Mouse (Mus musculus) adrenal gland, adult (tissue): ENCODE data around the gene Dock10.
A peak's percentile ranks its signal among the peaks of the same experiment; 100 is the strongest.

ENCODE experiments used
- DNase-seq, 2 experiments: peaks; one replicate each; pipeline ENCODE4 v3.0.0; 2022 to 2023; ENCODE audit warnings: low spot score in 1 of 2; ENCODE audit not compliant: inconsistent age in 2 of 2

Dock10 gene

DNA sequence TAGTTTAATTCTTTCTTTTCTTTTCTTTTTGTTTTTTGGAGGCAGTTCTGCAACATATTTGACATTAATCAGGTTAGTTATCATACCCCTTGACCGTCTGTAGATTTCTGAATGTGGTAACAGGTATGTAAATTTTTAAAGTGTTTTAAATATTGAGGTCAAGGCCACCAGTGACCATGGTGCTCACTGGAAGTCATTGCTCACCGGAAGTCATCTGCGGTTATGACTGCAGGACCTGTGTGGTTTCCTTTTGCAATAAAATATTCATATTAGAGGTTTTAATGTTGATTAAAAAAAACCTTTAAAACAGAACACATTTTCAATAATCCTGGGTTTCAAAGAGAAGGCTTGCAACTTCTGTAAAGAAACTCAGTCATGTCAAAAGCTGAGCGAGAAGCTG is 28.2 kb downstream of the Dock10 start:
- no peak for DNase-seq

DNA sequence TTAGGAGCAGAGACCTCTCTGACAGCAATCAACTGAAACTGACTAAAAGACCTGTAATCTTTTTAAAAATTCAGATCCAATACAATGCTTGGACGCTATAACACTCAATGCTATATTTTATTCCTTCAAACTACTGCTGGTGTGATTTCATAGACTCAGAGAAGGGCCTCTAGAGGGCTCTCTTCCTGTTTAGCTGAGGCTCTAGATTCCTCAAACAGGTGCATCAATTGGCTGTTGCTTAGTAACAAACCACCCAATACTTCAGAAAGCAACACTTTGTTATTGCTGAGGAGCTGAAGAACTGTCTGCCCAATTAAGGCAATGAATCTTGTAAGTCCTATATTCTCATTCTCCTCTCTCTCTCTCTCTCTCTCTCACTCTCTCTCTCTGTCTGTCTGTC is 30.1 kb downstream of the Dock10 start:
- DNase-seq = no peak

DNA sequence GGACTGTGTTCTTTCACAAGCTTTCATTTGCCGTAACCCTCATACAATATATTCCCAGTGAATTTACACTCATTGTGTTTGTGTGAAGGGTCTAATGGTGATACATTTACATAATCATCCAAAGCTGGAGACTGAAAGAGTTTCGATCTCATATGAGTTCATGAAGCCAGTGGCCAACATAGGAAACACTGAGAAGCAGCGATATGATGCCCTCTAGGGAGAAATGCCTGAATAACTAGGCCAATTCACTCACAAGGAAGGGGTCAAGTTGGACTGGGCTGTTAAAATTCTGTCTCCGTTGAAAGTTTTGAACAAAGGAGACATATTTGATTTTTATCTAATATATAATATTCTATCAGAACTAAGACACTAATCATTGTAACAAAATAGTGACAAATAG is 30.9 kb downstream of the Dock10 start:
- DNase-seq = no peak

DNA sequence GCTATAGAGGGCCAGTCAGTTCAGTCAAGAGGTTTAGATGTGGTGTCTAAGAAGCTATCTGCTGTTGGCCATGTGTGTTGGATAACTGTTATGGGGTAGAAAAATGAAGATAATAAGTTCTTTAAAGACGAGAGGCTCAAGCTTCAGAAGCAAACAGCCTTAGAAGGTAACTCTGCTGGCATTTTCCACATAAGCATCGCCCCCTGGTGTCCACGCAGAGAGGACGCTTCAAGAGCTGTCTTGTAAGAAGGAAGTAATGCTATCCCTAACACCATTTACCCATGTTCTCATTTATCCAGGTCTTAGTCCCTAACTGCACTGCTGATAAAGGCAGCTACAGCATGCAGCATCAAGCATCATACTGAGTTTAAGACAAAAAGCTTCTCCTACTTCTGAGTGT is 35.7 kb downstream of the Dock10 start:
- peak; percentile 56 to 81 for DNase-seq

DNA sequence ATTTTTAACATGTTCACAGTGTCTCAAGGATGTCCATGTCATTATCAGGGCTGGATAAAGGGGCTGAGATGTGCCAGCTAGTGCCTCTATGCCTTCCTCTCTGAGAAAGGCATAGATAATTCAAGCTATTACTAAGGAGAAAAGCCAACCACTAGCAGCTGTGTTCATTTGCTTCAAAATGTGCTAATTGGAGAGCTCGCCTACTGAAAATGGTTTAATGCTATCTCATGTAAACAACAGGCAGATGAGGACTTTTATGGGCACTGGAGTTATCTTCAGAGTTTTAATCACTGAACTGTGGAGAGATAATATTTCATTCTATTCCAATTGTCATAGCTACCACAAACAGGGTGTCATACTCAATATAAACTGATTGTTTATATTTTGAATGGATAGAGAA is 36.3 kb downstream of the Dock10 start:
- DNase-seq = no peak

DNA sequence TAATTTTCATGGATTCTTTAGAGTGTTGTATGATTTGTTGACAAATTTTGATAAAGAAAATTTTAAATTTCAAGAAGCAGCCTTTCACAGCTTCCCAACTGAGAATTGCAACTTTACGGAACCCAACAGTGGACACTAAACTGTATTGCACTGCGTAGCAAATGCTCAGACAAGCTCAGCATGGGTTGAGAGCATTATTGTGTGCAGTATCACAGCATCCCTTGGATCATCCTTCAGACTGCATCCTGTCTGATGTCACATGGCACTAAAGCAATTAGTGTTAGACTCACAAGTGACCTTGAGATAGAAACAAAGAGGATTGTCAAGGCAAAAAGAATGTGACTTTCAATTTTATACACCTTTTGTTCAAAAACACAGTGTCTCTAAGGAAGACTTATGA is 37.1 kb downstream of the Dock10 start:
- DNase-seq = no peak

DNA sequence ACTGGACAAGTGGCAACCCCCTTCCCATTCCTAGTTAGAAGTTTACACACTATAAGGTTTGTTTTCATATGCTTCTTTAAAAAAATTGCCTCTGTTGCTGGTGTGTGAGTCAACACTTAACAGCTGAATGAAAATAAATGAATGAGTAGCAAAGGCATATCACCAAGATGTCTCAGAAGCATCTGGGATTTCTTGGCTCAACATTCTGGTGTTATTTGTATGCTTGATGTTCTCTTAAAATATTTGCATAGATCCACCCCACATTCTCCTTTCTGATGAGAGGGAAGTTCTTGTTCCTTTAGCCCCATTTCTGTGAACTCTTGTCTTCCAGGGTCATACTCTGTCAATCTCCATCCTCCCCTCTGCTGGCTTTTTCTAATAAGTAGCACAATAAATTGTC is 38.2 kb downstream of the Dock10 start:
- no peak for DNase-seq

DNA sequence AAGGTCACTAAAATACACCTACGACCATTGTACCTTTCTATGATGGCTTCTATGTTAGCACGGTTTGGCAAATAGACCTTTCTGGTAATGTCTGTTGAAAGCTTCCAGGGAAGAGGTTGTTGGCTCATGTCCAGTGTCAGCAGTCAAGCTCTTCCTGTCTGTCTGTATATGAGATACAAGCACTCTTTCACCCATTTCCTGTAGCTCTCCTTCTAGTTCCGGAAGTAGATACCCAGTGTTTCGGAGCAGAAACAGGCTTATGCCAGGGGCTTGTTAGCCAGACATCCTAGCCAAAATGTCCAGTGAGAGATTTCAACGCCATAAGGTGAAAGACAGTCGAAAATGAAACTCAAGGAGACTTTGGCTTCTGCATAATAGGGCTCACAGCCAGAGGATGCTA is 38.9 kb downstream of the Dock10 start:
- DNase-seq = no peak

DNA sequence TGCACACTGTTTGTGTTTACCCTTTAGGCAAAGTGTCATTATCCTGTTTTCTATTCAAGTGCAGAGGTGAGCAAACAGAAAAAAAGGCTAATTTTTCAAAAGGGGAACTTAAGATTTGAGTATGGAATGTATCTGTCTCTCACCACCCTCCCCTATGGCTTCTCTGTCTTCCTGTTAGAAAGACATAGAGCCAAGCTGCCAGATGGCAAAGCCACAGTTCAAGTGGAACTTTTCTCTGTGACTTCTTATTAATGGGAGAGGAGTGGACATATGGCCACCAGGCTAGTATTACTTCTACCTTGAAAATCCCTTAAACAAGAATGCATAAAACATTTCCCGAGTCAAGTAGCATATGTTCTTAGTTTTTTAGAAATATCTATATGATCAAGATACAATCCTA is 39.7 kb downstream of the Dock10 start:
- no peak for DNase-seq

DNA sequence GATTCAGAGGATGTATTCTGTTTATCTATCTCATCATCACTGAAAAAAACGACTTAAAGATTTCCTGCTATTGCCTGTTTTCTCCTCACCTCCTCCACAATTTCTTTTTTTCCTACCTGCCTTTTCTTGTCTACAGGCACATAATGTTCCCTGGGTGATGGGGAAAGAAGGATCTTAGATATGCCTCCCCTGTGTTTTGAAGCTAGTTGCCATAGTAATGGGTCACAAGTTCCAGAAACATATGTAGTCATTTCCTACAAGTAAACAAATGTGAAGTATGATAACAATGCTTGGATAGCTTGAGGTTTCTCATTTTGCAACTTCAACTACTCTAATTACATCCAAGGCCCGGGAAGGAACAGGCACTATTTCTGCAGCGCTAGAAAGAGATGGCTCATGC is 42.4 kb downstream of the Dock10 start:
- no peak for DNase-seq

DNA sequence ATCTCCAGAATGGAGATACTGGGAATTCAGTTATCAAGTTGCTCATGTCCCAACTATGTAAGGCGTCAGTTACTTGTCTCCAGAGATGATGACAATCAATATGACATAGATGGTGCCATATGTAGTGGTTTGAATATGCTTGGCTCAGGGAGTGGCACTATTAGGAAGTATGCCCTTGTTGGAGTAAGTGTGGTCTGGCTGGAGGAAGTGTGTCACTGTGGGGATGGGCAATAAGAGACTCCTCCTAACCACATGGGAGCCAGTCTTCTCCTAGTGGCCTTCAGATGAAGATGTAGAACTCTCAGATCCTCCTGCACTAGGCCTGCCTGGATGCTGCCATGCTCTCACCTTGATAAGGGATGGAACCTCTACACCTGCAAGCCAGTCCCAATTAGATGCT is 44.4 kb downstream of the Dock10 start:
- DNase-seq = no peak

DNA sequence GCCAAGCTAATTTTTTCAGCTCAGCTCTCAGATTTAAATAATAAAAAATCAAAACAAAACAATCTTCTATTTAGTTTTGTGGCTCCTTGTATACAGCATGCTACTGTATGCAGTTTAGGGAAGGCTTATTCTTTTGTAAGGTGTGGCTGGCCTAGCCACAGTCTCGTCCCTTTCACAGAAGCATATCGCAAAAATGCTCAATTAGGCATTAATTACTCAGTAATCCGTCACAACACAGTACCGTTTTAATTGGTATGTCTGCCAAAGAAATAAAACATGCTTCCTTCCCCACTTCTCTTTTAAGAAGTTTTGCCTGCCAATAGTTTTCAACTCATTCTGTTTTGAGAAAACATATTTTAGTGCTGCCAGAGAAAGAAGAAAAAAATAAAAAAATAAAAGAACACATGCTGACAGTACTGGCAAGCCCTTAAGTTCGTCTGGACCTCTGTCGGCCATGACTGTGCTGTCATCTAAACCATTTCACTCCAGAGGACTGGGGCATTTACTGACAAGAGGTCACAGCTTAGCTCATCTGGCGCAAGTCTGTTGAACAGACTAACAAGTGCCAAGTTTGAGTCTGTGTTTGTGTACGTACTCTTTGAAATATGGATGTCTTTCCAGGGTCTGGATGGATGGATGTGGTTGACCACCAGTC is 47.6 kb downstream of the Dock10 start:
- no peak for DNase-seq

DNA sequence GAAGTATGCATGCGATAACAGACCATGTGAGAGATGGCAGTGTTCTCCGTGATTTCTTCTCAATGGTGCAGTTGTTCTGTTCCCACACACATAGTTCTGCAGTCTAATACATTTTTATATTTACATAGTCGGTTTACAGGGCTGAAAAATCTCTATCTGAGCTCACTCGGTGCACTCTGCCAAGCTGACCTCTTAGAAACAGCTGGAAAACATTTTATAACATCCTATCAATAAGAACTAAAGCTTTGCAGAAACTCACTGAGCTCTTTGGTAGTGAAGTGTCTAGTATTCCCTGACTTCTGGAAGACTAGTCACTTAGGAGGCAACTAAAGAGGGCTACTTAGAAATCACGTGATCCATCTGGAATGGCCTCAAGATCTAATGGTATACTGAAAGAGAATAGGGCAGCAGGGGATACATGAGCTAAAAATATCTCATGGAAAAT is 48.2 kb downstream of the Dock10 start:
- no peak for DNase-seq

DNA sequence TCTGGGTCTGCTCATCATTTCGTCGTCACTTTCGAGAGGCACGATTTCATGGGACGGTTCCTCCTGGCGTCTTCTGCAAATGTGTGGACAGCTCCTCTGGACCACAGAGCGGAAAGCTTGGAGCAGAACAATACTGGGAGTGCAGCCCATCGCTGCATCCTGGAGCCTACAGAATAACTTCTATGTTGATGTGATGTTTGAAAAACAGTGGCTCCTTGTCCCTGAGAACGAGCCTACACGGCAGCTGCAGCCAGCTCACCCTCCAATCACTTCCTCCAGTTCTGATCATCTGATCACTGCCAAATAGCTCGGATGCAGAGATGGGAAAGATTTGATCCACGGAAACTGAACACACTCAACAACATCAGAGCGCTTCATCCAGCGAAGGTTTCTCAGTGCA is 49.0 kb downstream of the Dock10 start:
- DNase-seq = no peak

DNA sequence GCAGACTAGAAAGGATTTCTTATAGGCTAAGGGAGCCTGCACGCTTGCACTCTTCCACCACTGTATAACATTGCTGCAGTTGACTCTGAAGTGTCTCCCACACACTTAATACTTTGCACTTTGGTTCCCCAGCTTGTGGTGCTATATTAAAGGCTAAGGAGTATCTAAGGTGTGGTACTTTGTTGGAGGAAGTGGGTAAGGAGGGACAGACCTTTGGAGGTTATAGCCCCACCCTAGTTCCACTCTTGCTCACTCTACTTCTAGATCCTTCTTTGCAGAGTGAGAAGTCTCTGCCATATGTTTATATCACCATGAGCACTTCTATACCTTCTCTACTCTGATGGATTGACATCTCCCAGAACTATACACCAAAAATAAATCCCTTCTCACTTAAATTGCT is 55.0 kb downstream of the Dock10 start:
- DNase-seq = no peak

DNA sequence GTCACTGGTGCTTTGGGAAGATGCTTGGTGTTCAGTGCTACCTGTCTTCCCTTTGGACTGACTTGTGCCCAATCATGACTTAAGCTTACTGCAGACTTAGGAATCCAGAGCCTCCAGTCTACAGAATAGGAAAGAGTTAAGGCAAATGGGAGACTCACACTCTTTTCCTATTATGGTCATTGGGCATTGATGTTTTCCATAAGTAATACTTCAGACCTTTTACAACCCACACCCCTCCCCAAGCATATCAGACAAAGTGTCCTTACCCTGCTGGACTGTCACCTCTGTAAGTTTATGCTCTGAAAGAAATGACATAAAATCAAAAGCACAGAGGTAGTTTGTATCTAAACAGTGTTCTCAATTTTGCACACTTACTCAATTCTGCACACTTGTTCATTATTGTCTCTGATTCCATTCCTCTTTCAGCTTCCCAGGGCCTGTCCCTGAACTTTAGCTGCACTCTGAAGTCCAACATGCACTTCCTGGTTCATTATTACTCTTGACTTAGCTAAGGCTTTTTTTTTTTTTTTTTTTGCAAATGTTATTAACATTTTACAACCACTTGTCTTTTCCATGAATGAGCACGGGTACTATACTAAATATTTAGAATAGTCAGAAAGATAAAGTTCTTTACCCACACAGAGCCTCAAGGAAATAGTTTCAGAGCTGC is 82.2 kb downstream of the Dock10 start:
- DNase-seq = no peak

DNA sequence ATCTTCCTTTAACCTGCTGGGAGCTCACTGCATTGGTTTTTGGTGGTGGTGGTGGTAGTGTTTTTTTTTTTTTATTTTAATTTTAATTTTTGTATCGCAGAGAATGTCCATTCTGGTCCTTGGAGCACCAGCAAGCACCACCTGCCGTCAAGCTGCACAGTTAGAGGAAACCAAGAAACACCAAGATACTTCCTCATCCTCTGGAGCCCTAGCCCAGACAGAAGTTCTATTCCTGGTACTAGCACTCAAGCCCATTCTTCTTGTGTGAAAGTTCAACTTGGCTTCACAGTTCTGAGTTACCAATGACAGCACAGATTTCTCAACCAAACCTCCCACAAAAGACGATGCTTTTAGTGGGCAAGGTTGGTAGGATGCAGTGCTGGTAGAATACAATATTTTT is 86.6 kb downstream of the Dock10 start:
- DNase-seq = no peak

DNA sequence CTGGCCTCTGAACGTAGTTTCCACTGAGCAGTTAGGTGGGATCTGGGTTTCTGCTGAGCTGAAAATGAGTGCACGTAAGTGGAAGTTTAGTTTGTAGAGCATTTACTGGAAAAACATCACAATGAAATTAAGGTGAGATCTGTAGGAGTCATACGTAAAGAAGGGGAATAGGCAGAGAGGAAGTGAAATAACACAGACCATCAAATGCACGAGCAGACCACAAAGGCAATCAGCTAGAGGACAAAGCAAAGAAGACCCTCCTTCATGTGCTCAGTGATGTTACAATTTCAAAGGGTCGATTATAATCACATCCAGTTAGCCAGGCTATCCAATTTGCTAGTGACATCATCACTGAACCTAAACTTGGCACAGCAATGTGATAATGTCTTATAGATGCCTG is 87.3 kb downstream of the Dock10 start:
- DNase-seq = no peak

DNA sequence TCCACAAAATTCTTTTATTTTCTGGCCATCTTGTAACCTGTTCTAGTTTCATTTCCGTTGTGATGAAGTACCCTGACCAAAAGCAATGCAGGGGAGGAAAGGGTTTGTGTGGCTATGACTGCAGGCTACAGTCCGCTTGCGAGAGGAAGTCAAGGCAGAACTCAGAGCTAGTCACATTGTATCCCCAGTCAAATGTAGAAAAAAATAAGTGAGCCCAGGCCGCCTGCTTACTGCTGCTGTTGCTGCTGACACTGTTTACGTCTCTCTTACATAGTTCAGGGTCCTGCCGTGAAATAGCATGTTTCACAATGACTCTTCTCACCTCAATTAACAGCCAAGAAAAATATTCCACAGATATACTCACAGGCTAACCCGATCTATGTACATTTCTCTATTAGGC is 87.9 kb downstream of the Dock10 start:
- no peak for DNase-seq

DNA sequence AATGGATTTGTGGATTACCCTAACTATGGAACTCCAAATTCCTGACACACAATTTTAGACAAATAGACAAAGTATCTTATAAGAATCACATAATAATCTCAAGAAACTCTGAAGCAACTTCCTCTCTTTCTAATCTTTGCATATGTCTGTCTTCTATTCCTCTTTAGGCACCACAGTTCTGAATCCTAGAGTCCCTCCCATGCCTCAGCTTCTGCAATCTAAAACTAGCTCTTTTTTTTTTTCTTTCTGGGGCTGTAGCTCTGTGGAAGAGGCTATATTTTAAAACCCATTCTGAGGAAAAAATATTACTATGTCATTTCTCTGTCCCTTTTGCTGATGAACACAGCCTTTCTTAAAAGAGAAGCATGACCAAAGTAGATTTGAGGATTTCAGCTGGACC is 92.6 kb downstream of the Dock10 start:
- DNase-seq = no peak

DNA sequence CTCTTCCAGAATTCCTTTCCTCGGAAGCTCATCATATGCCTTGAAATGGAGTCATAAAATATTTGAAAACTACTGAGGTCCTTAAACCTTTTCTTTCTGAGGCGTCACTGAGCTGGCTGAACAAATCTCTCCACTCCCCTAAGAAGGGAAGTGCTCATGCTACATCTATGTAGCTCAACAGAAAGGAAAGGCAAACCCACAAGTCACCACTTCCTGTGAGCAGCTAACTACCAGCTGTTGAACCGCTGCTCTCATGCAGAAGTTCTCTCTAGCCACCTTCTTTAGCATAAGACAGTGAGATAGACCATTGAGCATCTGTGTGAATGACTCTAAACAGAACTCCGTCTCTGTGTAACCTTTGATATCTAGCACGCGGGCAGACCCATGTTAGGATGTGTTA is 93.2 kb downstream of the Dock10 start:
- peak in 1 of 2 experiments; percentile 36 for DNase-seq

DNA sequence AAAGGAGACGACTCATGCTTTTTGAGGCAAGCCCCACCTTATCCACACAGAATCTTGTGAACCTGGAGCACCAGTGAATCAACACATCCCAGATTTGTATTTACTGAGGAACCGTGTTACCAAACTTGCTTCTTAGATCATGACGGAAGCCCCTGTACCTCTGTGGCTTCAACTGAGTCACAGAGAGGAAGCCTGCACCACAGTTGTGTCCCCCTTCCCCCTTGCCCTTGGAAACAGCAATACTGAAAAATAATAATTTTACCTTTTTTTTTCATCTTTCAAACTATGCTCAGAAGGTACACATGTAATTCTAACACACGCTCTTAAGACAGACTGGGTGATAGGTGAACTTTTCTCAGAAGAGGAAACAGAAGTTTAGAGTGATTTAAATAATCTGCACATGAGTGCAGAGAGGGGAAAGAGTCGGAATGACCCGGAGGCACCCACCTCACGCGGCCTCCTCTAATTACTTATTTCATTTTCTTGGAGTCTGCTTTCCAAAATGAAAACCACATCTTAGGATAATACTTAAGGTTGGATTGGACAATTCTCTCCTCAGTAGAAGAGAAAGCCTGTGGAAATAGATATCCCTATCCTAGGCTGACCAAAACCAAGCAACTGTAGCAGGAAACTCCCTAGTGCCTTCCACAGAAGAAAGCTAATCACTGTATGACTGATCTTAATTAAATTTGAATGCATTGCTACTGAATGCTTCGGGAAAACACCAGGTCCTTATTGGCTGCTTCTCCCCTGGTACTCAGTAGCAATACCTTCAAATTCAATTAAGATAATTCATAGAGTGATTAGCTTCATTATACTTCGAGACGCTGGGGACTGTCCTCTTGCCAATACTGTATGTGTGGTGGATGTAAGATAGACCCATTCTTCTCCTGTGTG is 96.6 kb downstream of the Dock10 start:
- DNase-seq = no peak
